Mouse (Mus musculus): ENCODE data around the gene Twsg1.
A peak's percentile ranks its signal among the peaks of the same experiment; 100 is the strongest.

Gene Twsg1

GRCm38 (mm10) chr17:65885398-65885696, 65.7 kb downstream of the Twsg1 start:
- DNase-seq = no peak

GRCm38 (mm10) chr17:65884691-65885397, 66.2 kb downstream of the Twsg1 start:
- peak; percentile 97 to 98 for DNase-seq

- peak; percentile 36 to 40 for DNase-seq
Measured at GRCm38 (mm10) chr17:65884061-65884669, 66.9 kb downstream of the Twsg1 start.

GRCm38 (mm10) chr17:65877026-65877425, 74.0 kb downstream of the Twsg1 start:
- DNase-seq = no peak

- DNase-seq = no peak
Measured at GRCm38 (mm10) chr17:65873834-65874233, 77.2 kb downstream of the Twsg1 start.

GRCm38 (mm10) chr17:65873156-65873555, 77.9 kb downstream of the Twsg1 start:
- DNase-seq = no peak

GRCm38 (mm10) chr17:65872652-65873051, 78.4 kb downstream of the Twsg1 start:
- DNase-seq = peak; percentile 74 to 79

GRCm38 (mm10) chr17:65872051-65872450, 79.0 kb downstream of the Twsg1 start:
- no peak for DNase-seq
